Mouse (Mus musculus): Measurements from ENCODE around the gene Tnfsf14.

DNA sequence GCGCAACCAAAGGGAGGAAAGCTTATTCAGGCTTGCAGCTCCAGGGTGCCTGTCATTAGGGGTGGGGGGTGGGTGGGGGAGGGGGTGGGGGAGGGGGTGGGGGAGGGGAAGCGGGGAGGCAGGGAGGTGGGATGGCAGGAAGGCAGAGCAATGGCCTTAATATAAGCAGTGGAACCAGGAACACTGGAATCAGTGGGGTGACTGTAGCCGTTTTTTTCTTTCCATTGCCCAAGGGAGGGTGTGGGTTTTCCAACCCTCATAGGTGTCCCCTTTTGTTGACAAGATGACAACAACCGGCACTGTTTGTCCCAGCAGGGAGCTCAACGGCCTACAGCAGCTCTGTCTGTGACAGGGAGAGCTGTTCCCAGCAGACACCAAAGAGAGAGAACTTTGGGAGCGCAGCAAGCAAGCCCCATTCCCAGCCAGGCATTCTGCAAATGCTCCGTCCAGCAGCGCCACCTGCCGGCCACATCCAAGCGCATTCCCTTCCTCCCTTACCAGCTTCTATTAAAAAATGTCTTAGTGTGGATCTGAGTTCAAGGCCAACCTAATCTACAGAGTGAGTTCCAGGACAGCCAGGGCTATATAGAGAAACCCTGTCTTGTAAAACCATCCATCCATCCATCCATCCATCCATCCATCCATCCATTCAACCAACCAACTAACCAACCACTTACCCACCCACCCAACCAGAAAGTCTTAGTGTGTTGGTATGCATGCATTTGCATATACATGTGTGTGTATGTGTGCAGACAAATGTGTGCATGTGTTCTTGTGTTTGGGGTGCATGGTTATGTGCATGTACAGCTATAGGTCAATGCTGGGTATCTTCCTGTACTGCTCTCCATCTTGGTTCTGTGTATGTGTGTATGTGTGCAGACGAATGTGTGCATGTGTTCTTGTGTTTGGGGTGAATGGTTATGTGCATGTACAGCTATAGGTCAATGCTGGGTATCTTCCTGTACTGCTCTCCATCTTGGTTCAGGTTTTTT lies 26.9 kb downstream of the Tnfsf14 start:
- no peak for TF ChIP-seq EP300 (optimal IDR thresholded peaks at IDR 0.05)
- peak; percentile 93 for TF ChIP-seq CTCF (IDR thresholded peaks at IDR 0.05; ENCODE audit: low read depth)
